Mouse (Mus musculus): ENCODE results near the gene Ssr1. TPM values are rescaled to one million over a fixed set of nuclear protein-coding genes. Genes with fewer than 3 reads are reported as not detected.

The Ssr1 gene
- polyA plus RNA-seq, 1 experiment from 2014 or later: 81.1 TPM

DNA sequence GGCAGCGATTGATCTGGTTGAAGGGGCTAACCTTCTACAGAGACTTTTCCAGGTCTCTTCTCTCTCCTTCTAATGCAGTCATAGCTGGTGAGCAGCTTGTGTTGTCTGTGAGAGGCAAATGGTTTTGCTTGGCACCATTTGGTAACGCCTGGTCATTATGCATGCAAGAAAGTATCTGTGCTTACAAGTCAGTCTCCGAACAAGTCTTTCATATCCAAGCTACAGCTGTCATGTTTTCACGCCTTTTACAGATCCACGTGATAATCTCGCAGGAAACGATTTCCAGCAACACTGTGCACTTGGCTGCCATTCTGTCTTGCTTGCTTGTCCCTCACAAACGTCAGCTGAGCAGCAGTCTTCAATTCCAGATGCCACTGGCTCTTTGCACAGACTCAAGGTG lies 24.0 kb downstream of the Ssr1 start:
- DNase-seq: no peak
- no peak overlapping the region for H3K4me2 ChIP-seq (ENCODE audit: low read length)
- H3K9ac ChIP-seq (replicated peaks; ENCODE audit: low read length): no peak overlapping the region
- no peak overlapping the region for H3K27ac ChIP-seq (replicated peaks; ENCODE audit: low read depth, low read length)
- no peaks in the 10 kb centered on the region for H3K27me3 ChIP-seq (ENCODE audit: control insufficient read depth, insufficient read depth, low read length)
- no peaks in the 10 kb centered on the region for H3K9me3 ChIP-seq (ENCODE audit: control insufficient read depth, low read length)
- H3K4me1 ChIP-seq (ENCODE audit: control insufficient read depth, insufficient read depth, low read length): 0 out of 2 replicates have a peak, but pooled peaks cover 6% of the 10 kb centered on the region
- 0 out of 2 replicates have a peak, but pooled peaks have one; percentile 7 for ATAC-seq (ENCODE audit: low FRiP score, low TSS enrichment)
- no peak overlapping the region for H3K4me3 ChIP-seq (replicated peaks; ENCODE audit: low read depth, low read length)
- 0 out of 2 replicates have a peak, but pooled peaks cover 6% of the 10 kb centered on the region for H3K36me3 ChIP-seq (ENCODE audit: control insufficient read depth, insufficient read depth, low read length)
- WGBS: 61% methylated on average over 8 of the region's 8 CpGs

DNA sequence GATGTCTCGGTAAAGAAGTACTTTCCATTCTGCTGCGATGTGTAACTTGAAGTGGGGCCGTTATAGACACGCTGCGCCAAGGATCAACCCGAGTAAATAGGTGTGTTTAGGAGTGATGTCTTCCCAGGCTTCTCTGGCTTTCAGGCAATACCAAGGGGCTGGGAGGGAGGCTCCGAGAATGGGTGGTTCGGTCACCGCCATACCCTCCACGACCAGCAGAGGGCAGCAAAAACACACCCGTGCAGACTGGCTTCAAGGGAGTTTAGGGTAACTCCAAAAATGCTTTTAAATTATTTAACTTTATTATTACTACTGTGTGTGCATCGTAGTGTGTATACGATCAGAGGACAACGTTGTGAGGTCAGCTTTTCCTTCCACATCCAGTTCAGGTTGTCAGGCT lies 24.7 kb downstream of the Ssr1 start:
- peak; percentile 11; the same call in 1 of the 2 replicates for ATAC-seq (ENCODE audit: low FRiP score, low TSS enrichment)
- no peak overlapping the region for H3K27ac ChIP-seq (replicated peaks; ENCODE audit: low read depth, low read length)

DNA sequence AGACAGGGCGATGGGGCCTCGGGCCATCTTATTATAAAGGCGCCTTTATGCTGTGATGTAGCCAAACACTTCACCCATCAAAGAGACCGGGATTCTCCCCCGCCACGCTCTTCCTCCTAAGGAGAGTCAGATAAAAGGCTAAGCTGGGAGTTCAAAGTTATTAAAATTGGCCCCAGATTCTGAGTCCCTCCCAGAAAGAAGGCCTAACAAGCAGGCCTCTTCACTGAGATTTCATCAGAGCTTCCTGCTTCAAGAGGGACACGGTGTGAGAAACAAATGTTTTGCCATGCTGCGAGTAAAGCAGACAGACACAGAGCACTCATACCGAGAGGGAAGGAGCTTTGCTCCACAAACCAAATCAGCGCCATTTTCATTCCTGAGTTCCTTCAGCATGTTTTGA lies 26.5 kb downstream of the Ssr1 start:
- H3K27me3 ChIP-seq (ENCODE audit: control insufficient read depth, insufficient read depth, low read length): no peaks in the 10 kb centered on the region
- no peak for ATAC-seq (ENCODE audit: low FRiP score, low TSS enrichment)
- no peak overlapping the region for H3K4me2 ChIP-seq (ENCODE audit: low read length)
- H3K27ac ChIP-seq (replicated peaks; ENCODE audit: low read depth, low read length): 0 out of 2 replicates have a peak overlapping the region, but pooled peaks have one; percentile 17
- H3K4me3 ChIP-seq (replicated peaks; ENCODE audit: low read depth, low read length): no peak overlapping the region
- H3K4me1 ChIP-seq (ENCODE audit: control insufficient read depth, insufficient read depth, low read length): 0 out of 2 replicates have a peak, but pooled peaks cover 14% of the 10 kb centered on the region
- no peaks in the 10 kb centered on the region for H3K9me3 ChIP-seq (ENCODE audit: control insufficient read depth, low read length)
- 56% methylated on average over 10 of the region's 10 CpGs for WGBS
- H3K9ac ChIP-seq (replicated peaks; ENCODE audit: low read length): no peak overlapping the region
- no peak for DNase-seq
- 0 out of 2 replicates have a peak, but pooled peaks cover 6% of the 10 kb centered on the region for H3K36me3 ChIP-seq (ENCODE audit: control insufficient read depth, insufficient read depth, low read length)

More for the DNA sequence above, 24.7 kb downstream of the Ssr1 start:
- no peaks in the 10 kb centered on the region for H3K27me3 ChIP-seq (ENCODE audit: control insufficient read depth, insufficient read depth, low read length)
- 0 out of 2 replicates have a peak, but pooled peaks cover 9% of the 10 kb centered on the region for H3K4me1 ChIP-seq (ENCODE audit: control insufficient read depth, insufficient read depth, low read length)
- no peaks in the 10 kb centered on the region for H3K9me3 ChIP-seq (ENCODE audit: control insufficient read depth, low read length)
- 14% methylated on average over 14 of the region's 14 CpGs for WGBS
- no peak overlapping the region for H3K4me3 ChIP-seq (replicated peaks; ENCODE audit: low read depth, low read length)
- no peak overlapping the region for H3K9ac ChIP-seq (replicated peaks; ENCODE audit: low read length)
- H3K4me2 ChIP-seq (ENCODE audit: low read length): no peak overlapping the region
- peak; percentile 87 for DNase-seq
- 0 out of 2 replicates have a peak, but pooled peaks cover 6% of the 10 kb centered on the region for H3K36me3 ChIP-seq (ENCODE audit: control insufficient read depth, insufficient read depth, low read length)

DNA sequence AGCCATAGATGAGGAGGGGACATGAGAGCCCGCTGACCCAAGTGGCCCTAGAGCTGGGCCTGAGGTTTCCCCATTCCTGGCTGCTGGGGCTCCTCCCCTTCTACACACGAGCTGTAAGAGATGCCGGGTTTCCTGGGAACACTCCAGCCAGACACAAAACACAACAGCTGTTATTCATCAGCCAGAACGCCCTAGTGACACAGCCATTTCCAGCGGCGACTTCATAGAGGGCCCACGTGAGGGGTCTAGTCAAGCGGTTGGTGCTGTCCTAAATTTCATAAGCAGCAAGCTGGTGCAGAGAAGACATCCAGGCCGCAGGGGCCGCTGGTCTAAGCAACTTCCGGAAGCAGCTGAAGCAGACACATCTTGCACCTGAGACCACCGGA lies 27.0 kb downstream of the Ssr1 start:
- Histone ChIP-seq H3K9ac (replicated peaks; ENCODE audit: low read length) (no peak overlapping the region), H3K4me3 (replicated peaks; ENCODE audit: low read depth, low read length) (no peak overlapping the region), H3K4me1 (ENCODE audit: control insufficient read depth, insufficient read depth, low read length) (0 out of 2 replicates have a peak, but pooled peaks cover 14% of the 10 kb centered on the region), H3K27me3 (ENCODE audit: control insufficient read depth, insufficient read depth, low read length) (no peaks in the 10 kb centered on the region), H3K9me3 (ENCODE audit: control insufficient read depth, low read length) (no peaks in the 10 kb centered on the region), H3K27ac (replicated peaks; ENCODE audit: low read depth, low read length) (no peak overlapping the region), H3K36me3 (ENCODE audit: control insufficient read depth, insufficient read depth, low read length) (0 out of 2 replicates have a peak, but pooled peaks cover 6% of the 10 kb centered on the region), H3K4me2 (ENCODE audit: low read length) (no peak overlapping the region)
- 45% methylated on average over 12 of the region's 12 CpGs for WGBS
- DNase-seq (no peak), ATAC-seq (ENCODE audit: low FRiP score, low TSS enrichment) (no peak)

DNA sequence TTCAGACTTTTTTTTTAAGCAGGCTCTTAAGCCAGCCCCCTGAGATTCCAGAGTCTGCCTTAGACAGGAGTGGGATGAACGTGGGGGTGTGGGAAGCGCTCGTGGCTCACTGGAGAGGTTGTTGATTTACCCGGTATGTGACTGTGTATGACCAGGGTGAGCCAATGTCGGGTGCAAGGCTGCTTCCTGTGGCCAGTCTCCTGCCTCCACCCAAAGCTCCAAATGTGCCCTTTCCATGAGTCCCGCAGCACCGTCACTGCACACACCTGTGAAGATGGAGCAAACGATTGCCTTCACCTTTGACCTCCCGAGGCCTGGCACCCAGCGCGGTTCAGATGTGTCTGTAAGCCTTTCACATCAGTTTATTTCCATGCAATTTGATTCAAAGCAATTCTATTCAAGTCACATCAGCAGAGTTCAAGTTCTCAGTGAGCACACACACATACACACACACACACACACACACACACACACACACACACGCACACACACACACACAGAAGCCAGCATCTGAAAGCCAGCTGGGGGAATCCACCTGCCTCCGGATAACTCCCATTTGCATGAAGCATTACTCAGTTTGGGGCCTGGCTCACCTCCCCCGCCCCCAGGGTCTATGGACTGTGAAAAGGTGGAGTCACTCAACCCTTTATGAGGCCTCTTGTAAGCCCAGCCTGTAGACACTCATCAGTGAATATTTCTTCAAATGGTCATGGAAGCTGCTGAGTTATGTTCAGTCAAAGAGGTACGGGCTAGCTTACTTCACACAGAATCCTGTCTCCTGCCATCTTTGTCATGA lies 27.6 kb downstream of the Ssr1 start:
- no peak overlapping the region for H3K9ac ChIP-seq (replicated peaks; ENCODE audit: low read length)
- no peak for DNase-seq
- 0 out of 2 replicates have a peak, but pooled peaks cover 14% of the 10 kb centered on the region for H3K4me1 ChIP-seq (ENCODE audit: control insufficient read depth, insufficient read depth, low read length)
- H3K27ac ChIP-seq (replicated peaks; ENCODE audit: low read depth, low read length): no peak overlapping the region
- H3K9me3 ChIP-seq (ENCODE audit: control insufficient read depth, low read length): no peaks in the 10 kb centered on the region
- no peak overlapping the region for H3K4me3 ChIP-seq (replicated peaks; ENCODE audit: low read depth, low read length)
- no peak for ATAC-seq (ENCODE audit: low FRiP score, low TSS enrichment)
- 79% methylated on average over 15 of the region's 15 CpGs for WGBS
- H3K36me3 ChIP-seq (ENCODE audit: control insufficient read depth, insufficient read depth, low read length): no peaks in the 10 kb centered on the region
- no peaks in the 10 kb centered on the region for H3K27me3 ChIP-seq (ENCODE audit: control insufficient read depth, insufficient read depth, low read length)
- no peak overlapping the region for H3K4me2 ChIP-seq (ENCODE audit: low read length)

DNA sequence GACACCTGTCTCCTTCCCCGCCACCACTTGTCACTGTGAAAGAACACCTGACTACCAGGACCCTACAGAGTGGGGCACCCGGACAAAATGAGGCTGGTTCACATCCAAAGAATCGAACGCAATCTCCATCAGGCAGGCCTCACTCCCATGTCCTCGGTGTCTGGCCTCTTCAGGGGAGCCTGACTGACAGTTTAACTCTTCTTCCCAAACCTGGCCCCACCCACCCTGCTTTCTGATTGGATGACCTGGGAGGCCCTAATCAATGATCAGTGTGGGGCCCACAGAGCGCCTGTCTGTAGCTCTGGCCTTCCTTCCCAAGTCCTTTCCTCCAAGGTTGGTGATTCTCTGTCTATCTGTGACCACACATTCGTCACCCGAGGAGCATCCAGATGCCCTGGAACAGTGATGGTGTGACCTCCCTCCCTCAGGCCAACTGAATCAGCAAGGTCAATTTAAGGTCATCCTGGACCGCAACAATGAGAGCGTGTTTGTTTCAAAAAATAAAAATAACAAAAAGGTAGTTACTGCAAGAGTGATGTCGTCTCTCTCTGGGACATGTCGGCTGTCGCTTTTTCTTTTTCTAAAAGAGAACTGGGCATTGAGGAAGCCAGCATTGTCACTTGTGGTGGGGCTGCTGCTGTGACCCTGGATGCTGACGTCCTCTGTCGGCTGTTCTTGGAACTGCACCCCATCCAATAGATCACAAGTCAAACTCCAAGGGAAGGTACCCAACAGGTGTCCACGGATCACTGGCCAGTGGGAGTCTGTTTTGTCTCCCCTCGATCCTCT lies 28.7 kb downstream of the Ssr1 start:
- no peak overlapping the region for H3K4me2 ChIP-seq (ENCODE audit: low read length)
- H3K9ac ChIP-seq (replicated peaks; ENCODE audit: low read length): no peak overlapping the region
- H3K27ac ChIP-seq (replicated peaks; ENCODE audit: low read depth, low read length): no peak overlapping the region
- DNase-seq (no peak), ATAC-seq (ENCODE audit: low FRiP score, low TSS enrichment) (no peak)
- H3K4me1 ChIP-seq (ENCODE audit: control insufficient read depth, insufficient read depth, low read length): 0 out of 2 replicates have a peak, but pooled peaks cover 14% of the 10 kb centered on the region
- H3K36me3 ChIP-seq (ENCODE audit: control insufficient read depth, insufficient read depth, low read length): no peaks in the 10 kb centered on the region
- no peak overlapping the region for H3K4me3 ChIP-seq (replicated peaks; ENCODE audit: low read depth, low read length)
- 33% methylated on average over 17 of the region's 17 CpGs for WGBS
- no peaks in the 10 kb centered on the region for H3K27me3 ChIP-seq (ENCODE audit: control insufficient read depth, insufficient read depth, low read length)
- H3K9me3 ChIP-seq (ENCODE audit: control insufficient read depth, low read length): no peaks in the 10 kb centered on the region

DNA sequence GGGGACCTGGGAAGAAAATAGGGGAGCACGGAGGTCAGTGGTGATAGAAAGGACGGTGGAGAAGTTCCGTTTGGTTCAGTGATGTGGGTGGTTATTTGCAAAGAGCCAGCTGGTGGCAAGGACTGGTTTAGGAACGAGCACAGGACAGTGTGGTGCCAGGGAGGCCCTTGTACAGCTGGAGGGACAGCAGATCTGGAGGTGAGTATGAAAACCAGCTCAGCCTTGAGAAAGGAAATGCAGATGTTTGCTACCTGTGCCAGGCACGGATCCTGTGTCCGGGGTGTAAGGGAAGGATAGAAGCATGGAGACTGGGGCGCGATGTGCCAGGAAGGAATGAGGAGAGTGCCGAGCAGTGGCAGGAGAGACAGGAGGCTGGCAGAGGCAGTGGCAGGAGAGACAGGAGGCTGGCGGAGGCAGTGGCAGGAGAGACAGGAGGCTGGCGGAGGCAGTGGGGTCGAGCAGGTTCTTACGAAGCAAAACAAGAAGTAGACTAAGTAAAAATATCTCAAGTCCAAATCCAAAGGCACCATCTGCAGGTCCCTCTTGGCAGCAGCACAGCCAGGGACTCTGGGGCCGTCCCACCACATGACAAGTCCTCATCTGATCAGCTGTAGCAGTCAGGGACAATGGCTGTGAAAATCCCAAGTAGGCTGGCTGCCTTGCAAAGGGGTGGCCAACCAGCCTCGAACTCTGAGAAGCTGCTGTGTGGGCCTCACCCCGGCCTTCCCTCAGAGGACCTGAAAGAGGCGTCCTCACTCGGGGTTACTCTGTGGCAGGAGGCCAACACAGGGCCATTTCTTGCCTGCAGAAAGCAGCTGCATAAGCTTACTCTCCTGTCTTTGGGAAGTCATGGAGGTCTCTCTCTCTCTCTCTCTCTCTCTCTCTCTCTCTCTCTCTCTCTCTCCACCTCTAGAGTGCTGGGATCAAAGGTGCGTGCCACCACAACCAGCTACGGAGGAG lies 29.6 kb downstream of the Ssr1 start:
- no peak for ATAC-seq (ENCODE audit: low FRiP score, low TSS enrichment)
- DNase-seq: peak; percentile 19
- no peak overlapping the region for H3K27ac ChIP-seq (replicated peaks; ENCODE audit: low read depth, low read length)
- no peak overlapping the region for H3K9ac ChIP-seq (replicated peaks; ENCODE audit: low read length)
- peak overlapping the region; percentile 49; the same call in 1 of the 2 replicates for H3K4me2 ChIP-seq (ENCODE audit: low read length)
- no peaks in the 10 kb centered on the region for H3K9me3 ChIP-seq (ENCODE audit: control insufficient read depth, low read length)
- H3K4me3 ChIP-seq (replicated peaks; ENCODE audit: low read depth, low read length): no peak overlapping the region
- 0 out of 2 replicates have a peak, but pooled peaks cover 14% of the 10 kb centered on the region for H3K4me1 ChIP-seq (ENCODE audit: control insufficient read depth, insufficient read depth, low read length)
- 35% methylated on average over 20 of the region's 20 CpGs for WGBS
- H3K36me3 ChIP-seq (ENCODE audit: control insufficient read depth, insufficient read depth, low read length): no peaks in the 10 kb centered on the region
- no peaks in the 10 kb centered on the region for H3K27me3 ChIP-seq (ENCODE audit: control insufficient read depth, insufficient read depth, low read length)
